Mouse (Mus musculus) urinary bladder, postnatal 25 days (tissue): ENCODE data around the gene Ripply3.

ENCODE experiments used
- DNase-seq: peaks from one replicate; pipeline ENCODE4 v3.0.0; 2022; ENCODE audit warnings: low spot score

Ripply3 gene

DNA sequence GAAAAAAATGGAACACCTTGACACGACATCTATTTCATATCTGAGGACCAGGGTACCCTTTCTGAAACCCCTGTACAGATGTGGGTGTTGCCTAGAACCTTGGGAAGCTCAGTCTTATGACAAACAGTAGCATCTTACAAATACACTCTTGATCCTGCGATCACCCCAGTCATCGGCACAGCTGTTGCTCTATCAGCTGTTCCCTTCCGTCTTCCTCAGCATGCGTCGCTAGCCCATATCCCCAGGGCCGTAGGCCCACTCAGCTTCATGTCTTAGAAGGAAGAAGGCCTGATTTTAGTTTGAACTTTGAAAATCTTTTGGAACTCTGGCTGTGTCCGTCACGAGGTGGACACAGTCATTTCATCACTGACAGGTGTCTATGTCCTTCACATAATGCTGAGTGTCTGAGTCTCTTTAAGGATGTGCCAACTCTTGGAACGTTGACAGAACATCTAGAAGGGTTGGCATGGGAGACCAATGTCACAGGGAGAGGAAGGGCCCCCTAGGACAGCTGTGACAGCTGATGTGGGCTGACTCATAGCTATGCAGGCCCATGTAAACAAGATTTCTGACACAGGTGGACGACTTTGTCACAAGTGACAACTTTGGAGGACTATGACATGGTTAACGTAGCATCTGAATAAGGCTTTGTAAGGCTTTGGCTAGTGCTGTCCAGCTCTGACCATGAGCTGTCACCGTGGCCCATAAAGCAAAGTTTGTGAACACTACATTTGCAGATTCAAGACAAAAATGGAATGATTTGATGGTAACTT lies 32.5 kb downstream of the Ripply3 start:
- no peak for DNase-seq

DNA sequence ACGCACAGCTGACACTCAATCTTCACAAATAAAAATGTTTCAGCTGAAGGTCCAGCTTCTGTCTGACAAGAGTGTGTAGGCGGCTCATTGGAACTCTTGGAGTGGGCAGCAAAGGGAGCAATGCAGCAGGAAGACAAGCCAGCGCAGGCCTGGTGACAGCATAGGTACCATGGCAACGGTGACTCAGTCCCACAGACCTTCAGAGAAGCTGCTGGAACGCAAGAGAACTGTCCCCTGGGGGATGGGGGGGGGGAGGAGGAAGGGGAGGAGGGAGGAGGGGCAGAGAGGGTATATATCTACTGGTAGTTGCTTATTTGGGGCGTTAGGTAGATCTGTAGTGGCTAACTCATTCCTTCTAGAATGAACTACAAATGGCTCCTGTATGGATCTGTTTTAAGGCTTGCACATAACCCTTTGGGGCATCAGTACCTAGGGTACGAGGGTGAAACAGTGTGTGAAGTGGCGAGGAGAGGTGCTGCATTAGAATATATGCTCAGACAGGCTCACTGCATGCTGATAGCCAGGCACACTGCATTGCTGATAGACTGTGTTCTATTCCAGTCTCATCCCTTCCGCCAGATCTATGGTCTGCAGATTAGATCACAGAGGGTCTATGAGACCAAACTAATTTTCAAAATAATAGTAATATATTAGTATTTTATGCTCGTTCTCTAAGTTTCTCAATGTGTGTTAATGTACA lies 34.1 kb downstream of the Ripply3 start:
- DNase-seq = peak; percentile 55

DNA sequence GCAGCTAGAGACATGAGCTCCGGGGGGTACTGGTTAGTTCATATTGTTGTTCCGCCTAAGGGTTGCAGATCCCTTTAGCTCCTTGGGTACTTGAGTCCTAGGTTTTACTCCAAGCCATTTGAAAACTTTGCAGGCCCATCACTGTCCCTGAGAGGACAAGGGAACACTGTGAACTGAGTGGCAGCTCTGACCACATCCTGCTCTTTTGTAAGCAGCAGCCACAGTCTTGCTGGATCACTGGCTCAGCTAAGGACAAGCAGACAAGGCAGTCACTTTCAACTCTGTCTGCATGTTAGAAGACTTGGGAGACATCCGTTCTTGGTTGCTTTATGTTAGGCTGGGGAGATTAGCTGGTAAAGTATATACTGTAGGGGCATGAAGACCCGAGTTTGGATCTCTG lies 35.6 kb downstream of the Ripply3 start:
- no peak for DNase-seq

DNA sequence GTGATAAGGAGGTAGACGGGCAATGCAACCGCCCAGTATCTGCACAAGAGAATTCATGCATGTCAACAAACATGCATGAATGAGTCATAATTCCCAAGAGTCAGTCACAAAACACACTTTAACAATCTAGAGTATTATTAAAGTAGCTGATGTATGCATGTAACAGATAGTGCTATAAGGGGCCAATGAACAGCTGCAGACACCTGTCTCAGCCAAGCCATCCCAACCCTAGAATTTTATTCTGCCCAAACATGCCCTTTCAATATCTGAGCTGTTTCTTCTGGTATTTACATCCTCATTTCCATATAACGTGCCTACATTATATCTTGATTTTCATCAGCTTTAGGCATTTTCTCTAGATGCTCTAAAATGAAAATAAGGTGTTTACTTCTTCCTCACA lies 37.2 kb downstream of the Ripply3 start:
- DNase-seq = no peak

DNA sequence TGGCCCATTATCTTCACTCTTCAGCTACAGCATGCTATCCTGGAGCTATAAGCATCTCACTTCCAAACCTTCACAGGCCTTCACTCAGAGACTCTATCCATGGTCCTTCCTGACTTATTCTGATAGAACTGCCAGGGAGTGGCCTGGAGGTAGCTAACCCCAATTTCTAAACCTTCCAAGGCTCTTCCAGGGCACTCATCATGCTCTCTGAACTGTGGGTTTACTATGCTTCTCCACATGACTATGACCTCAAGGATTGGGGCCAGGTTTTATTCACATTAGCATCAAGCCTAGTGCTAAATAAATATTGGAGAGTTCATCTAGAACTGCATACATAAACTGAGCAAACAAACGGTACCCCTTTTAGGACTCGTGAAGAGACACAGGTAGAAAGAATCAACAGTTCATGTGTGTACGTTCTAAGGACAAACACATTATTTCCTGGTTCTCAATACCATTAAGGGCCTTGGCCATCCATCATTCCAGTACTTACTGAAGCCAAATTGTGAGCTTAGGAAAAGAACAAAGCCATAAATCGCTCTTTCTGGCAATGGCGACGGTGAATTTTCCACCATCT lies 41.5 kb downstream of the Ripply3 start:
- no peak for DNase-seq

DNA sequence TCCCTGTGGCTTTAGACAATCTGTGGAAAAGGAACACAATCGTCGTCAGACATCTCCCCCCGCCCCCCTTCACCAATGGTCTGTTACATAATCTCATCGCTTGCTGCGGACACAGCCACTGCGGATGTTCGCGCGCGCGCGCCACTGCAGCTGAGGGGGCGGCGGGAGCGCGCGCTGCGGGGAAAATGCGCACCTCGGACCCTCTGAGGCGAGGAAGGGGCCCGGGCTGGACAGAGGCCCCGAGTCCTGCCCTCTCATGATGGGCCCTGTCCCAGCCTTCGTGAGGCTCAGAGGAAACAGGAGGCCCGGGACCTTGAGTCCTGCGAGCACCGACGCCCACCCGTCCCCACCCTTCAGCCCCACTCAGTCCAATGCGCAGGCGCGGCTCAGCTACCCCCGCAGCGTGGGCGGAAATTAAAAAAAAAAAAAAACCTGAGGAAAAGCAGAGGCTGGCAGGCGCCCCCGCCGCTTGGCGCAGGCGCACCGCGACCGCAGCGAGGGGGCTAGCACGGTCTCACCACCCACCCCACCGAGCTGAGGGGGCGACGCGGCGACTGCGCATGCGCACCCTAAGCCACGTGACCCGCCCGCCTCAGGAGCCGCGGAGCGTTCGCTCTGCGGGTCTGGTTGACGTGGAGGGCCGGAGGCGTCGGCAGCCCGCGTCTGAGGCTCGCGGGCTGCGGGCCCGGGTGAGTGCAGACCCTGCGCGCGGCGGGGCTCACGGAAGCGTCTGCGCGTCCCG lies 42.1 kb downstream of the Ripply3 start, which contains the start of gene Ttc3:
Gene Ttc3 (plus strand): TSS at position 446 of the 742 bp plus-strand sequence.
- peak; percentile 90 for DNase-seq

DNA sequence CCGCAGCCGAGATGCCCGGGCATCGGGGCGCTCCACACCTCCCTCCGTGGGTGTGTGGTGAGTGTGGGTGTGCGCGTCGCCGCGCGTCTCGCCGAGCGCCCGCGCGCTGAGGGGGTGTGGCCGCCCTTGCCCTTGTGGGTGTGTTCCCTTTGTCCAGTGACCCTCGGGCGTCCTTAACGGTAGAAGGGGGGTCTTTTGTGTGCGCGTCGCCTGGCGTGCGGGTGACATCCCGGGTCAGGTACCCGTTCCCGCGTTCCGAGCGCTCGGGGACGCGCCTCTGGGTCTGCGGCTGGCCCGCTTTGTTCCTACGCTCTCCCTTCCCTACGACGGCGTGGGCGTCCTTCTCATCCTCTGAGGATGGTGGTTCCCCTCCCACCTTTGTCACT lies 42.7 kb downstream of the Ripply3 start:
- DNase-seq = peak; percentile 64

DNA sequence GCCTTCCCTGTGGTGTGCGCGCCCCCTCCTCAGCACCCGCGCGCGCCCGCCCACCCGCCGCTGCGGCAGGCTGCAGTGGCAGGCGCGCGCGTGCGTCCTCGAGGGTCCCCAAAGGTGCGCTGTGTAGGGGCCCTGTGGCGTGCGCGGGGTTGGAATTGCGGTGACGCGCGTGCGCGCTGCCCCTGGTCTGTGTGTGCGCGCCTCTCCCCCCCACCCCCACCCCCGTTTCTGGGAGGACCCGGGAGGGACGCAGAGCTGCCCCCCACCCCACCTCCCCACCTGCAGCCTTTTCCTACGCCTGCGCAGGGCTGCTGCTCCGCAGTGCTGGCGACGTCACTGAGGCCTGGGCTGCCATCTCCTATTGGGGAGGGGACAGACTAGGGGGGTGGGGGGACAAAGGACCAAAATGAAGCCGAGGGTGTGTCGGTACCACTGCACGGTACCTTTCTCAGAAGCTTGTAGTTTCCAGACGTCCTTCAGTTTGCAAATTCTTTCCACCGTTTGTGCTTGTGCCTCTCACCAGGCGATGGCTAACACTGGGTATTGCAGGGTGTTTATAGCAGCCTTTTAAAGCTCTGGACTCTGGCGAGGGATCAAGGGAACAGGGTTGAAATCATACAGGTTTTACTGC lies 43.2 kb downstream of the Ripply3 start, which contains the start of gene Pigp:
Gene Pigp (minus strand): TSS at position 542 of the 631 bp plus-strand sequence.
- DNase-seq = peak; percentile 39

DNA sequence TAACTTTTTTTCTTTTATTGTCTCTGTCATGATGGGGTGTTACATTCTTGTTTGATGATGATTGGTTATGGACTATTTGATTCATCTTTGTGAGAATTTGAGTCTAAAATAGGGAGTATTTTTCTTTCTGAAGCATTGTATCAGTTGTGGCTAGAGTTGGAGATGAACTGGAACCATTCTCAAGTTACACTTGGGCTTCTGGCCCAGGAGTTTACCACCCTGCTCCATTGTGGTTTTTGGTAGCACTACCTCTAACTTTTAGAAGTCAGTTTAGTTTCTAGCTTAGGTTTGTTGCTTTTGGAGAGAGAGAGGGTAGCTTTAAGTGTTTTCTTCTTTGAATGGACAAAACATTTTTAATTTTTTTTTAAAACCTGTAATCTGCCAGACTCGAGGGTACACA lies 51.2 kb downstream of the Ripply3 start:
- no peak for DNase-seq

DNA sequence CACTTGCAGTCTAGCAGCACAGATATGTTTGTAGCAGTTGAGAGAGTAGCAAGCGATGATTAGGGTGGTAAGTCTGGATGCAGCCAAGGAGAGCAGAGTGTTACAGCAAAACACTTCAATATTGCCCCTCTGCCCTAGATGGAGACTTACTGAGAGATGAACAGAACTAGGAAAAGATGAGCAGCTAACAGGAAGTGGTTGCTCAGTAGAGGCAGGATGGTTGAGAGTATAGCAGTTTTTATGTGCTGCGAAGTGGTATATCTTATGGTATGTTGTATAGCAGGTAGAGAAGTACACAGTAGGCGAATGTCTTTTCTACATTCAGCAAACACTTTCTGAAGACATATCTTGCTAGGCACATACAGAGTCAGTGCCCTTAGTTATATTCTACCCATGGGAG lies 55.1 kb downstream of the Ripply3 start:
- DNase-seq = no peak
